Mouse (Mus musculus) forebrain, embryonic 13.5 days (tissue): Measurements from ENCODE around the gene Atp8a1. TPM values are rescaled to one million over a fixed set of nuclear protein-coding genes. Genes with fewer than 3 reads are reported as not detected.

Experiments used
- ATAC-seq: fragments of 200-750 bp; cut with Nextera tagmentation; 2 replicates; pipeline ENCODE4 v1.8.0; 2017
- H3K27ac ChIP-seq: fragments of 300-500 bp; sonication (generic); 2 replicates; pipeline ENCODE4 v1.5.1; 2015; ENCODE audit warnings: inconsistent platforms, mild to moderate bottlenecking, moderate library complexity
- H3K27me3 ChIP-seq: fragments of 300-500 bp; sonication (generic); 2 replicates; pipeline ENCODE4 v1.6.1; 2015; ENCODE audit warnings: mild to moderate bottlenecking, inconsistent platforms
- H3K36me3 ChIP-seq: fragments of 300-500 bp; sonication (generic); 2 replicates; pipeline ENCODE4 v1.6.1; 2015; ENCODE audit warnings: mild to moderate bottlenecking, inconsistent platforms; ENCODE audit not compliant: poor library complexity, severe bottlenecking
- H3K4me1 ChIP-seq: fragments of 300-500 bp; sonication (generic); 2 replicates; pipeline ENCODE4 v1.6.1; 2015; ENCODE audit warnings: inconsistent platforms
- H3K4me2 ChIP-seq: fragments of 300-500 bp; sonication (generic); 2 replicates; pipeline ENCODE4 v1.6.1; 2015; ENCODE audit warnings: inconsistent platforms, mild to moderate bottlenecking, moderate library complexity
- H3K4me3 ChIP-seq: fragments of 300-500 bp; sonication (generic); 2 replicates; pipeline ENCODE4 v1.5.1; 2015; ENCODE audit warnings: mild to moderate bottlenecking, inconsistent platforms
- H3K9ac ChIP-seq: fragments of 300-500 bp; sonication (generic); 2 replicates; pipeline ENCODE4 v1.6.1; 2015; ENCODE audit warnings: mild to moderate bottlenecking, inconsistent platforms
- H3K9me3 ChIP-seq: fragments of 300-500 bp; sonication (generic); replicated peaks from 2 replicates; pipeline ENCODE4 v1.6.1; 2016; ENCODE audit warnings: inconsistent platforms
- WGBS: fragments of 180-500 bp; shearing (Covaris S2); methylation state at CpG from one replicate; pipeline ENCODE4 v1.1.7; 2015; 5-methylcytosine and 5-hydroxymethylcytosine counted together
- polyA plus RNA-seq: library from polyadenylated mRNA; unstranded; fragments of >200 nt; fragmentation: Nextera tagmentation; extraction: Ambion mirVana; gene quantifications from 2 replicates; pipeline ENCODE4 v1.2.1, GENCODE M21; 2015

Gene Atp8a1
- polyA plus RNA-seq, 1 experiment from 2014 or later = 18.0 TPM

- Histone ChIP-seq H3K36me3 (no peaks in the 10 kb centered on the region), H3K9ac (peak overlapping the region; percentile 60; the same call in 1 of the 2 replicates), H3K27ac (no peak overlapping the region), H3K9me3 (no peaks in the 10 kb centered on the region), H3K4me1 (peaks cover 21% of the 10 kb centered on the region), H3K27me3 (peaks cover 76% of the 10 kb centered on the region), H3K4me3 (peak overlapping the region; percentile 50), H3K4me2 (peak overlapping the region; percentile 97)
- WGBS = under 1% methylated on average over 66 of the region's 66 CpGs
- ATAC-seq = peak; percentile 14; the same call in 1 of the 2 replicates
These were observed 240.1 kb downstream of the Atp8a1 start for GRCm38 (mm10) chr5:67606916-67607803.

DNA sequence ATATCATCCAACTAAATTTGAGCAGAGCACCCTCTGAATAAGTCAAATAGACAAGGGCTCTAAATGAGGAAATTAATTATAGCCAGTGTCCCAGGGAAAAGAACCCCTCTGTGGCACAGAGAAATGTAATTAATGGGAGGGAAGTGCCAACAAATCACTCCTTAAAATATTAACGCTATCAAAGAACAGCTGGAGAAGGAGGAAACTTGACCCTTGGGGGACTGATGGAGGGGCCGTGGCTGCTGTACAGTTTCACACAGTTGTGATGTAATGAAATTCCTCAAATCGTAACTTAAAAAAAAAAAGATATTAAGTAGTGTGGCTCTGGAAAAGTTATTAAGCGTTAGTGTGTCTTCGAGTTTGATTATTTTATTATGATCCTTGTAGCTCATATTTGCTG is 241.3 kb downstream of the Atp8a1 start:
- ATAC-seq = no peak

GRCm38 (mm10) chr5:67599935-67600334 is 247.3 kb downstream of the Atp8a1 start:
- H3K4me2 ChIP-seq = no peak overlapping the region
- ATAC-seq = no peak
- H3K9ac ChIP-seq = no peak overlapping the region
- WGBS = 92% methylated on average over 9 of the region's 9 CpGs
- no peak overlapping the region for H3K27ac ChIP-seq
- H3K9me3 ChIP-seq = no peaks in the 10 kb centered on the region
- H3K36me3 ChIP-seq = no peaks in the 10 kb centered on the region
- peaks cover 21% of the 10 kb centered on the region for H3K27me3 ChIP-seq
- no peak overlapping the region for H3K4me3 ChIP-seq
- H3K4me1 ChIP-seq = 0 out of 2 replicates have a peak, but pooled peaks cover 3% of the 10 kb centered on the region

More for the DNA sequence above, 241.3 kb downstream of the Atp8a1 start:
- Histone ChIP-seq H3K4me2 (no peak overlapping the region), H3K9ac (no peak overlapping the region), H3K4me1 (peaks cover 21% of the 10 kb centered on the region), H3K9me3 (no peaks in the 10 kb centered on the region), H3K27me3 (peaks cover 70% of the 10 kb centered on the region), H3K27ac (no peak overlapping the region), H3K36me3 (no peaks in the 10 kb centered on the region), H3K4me3 (no peak overlapping the region)
- WGBS = 41% methylated on average over 5 of the region's 5 CpGs

- Histone ChIP-seq H3K9ac (no peak overlapping the region), H3K4me2 (no peak overlapping the region), H3K4me3 (no peak overlapping the region), H3K9me3 (no peaks in the 10 kb centered on the region), H3K27ac (no peak overlapping the region), H3K36me3 (no peaks in the 10 kb centered on the region), H3K27me3 (no peaks in the 10 kb centered on the region), H3K4me1 (0 out of 2 replicates have a peak, but pooled peaks cover 3% of the 10 kb centered on the region)
- WGBS = 82% methylated on average over 7 of the region's 7 CpGs
- no peak for ATAC-seq
These were observed 251.6 kb downstream of the Atp8a1 start for GRCm38 (mm10) chr5:67595629-67596028.

DNA sequence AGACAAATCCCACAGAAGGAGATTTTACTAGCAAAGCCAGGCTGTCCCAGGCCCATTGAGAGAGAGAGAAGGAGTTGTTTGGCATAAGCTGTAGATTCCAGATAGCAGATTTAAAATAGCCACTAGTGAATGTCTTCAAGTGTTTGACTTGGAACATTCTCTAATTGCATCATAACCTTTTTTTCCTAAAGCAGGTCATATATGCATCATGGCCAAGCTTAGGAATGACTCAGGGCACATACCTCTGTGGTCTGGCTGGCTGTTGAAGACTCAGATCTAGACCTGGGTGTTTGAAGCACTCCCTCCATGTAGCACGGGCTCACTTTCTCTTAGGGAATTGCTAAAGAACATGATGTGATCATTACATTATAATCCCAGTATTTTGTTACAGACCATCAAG is 252.2 kb downstream of the Atp8a1 start:
- WGBS = 93% methylated on average over 1 of the region's 1 CpGs

GRCm38 (mm10) chr5:67579725-67580633 is 267.3 kb downstream of the Atp8a1 start:
- no peak overlapping the region for H3K4me3 ChIP-seq
- no peak for ATAC-seq
- no peak overlapping the region for H3K4me2 ChIP-seq
- 48% methylated on average over 6 of the region's 6 CpGs for WGBS
- H3K27ac ChIP-seq = no peak overlapping the region
- H3K36me3 ChIP-seq = no peaks in the 10 kb centered on the region
- no peaks in the 10 kb centered on the region for H3K9me3 ChIP-seq
- H3K27me3 ChIP-seq = no peaks in the 10 kb centered on the region
- H3K9ac ChIP-seq = no peak overlapping the region
- H3K4me1 ChIP-seq = no peaks in the 10 kb centered on the region

More for the DNA sequence above, 252.2 kb downstream of the Atp8a1 start:
- Histone ChIP-seq H3K27me3 (no peaks in the 10 kb centered on the region), H3K9me3 (no peaks in the 10 kb centered on the region), H3K4me2 (no peak overlapping the region), H3K4me1 (no peaks in the 10 kb centered on the region), H3K4me3 (no peak overlapping the region), H3K36me3 (no peaks in the 10 kb centered on the region), H3K9ac (no peak overlapping the region), H3K27ac (no peak overlapping the region)
- no peak for ATAC-seq

DNA sequence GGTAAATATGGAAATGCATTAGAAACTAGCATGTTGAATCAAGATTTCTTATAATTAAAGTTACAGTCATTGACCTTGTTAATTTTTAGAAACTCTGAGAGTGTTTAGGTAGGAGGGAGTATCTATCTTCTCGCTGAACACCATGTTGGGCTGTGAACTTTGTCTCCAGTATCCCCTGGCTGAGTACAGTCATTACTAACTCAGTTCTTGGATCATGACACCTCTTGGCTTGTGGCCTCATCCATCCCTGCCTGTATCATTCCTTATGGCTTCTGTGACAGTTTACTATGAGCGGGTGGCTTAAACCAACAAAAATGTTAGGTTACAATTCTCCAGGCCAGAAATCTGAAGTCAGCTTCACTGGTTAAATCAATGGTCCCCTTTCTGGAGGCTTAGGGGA is 271.5 kb downstream of the Atp8a1 start:
- no peak for ATAC-seq
- Histone ChIP-seq H3K4me2 (no peak overlapping the region), H3K9ac (no peak overlapping the region), H3K36me3 (no peaks in the 10 kb centered on the region), H3K9me3 (no peaks in the 10 kb centered on the region), H3K27ac (no peak overlapping the region), H3K4me1 (no peaks in the 10 kb centered on the region), H3K27me3 (no peaks in the 10 kb centered on the region), H3K4me3 (no peak overlapping the region)
- WGBS = 90% methylated on average over 2 of the region's 2 CpGs

- Histone ChIP-seq H3K27ac (no peak overlapping the region), H3K4me3 (no peak overlapping the region), H3K27me3 (no peaks in the 10 kb centered on the region), H3K9me3 (no peaks in the 10 kb centered on the region), H3K4me1 (no peaks in the 10 kb centered on the region), H3K9ac (no peak overlapping the region), H3K36me3 (no peaks in the 10 kb centered on the region), H3K4me2 (no peak overlapping the region)
- no peak for ATAC-seq
- WGBS = 91% methylated on average over 9 of the region's 9 CpGs
These were observed 273.2 kb downstream of the Atp8a1 start for GRCm38 (mm10) chr5:67574039-67574438.

- Histone ChIP-seq H3K27ac (no peak overlapping the region), H3K27me3 (no peaks in the 10 kb centered on the region), H3K9me3 (no peaks in the 10 kb centered on the region), H3K4me2 (no peak overlapping the region), H3K4me1 (no peaks in the 10 kb centered on the region), H3K9ac (no peak overlapping the region), H3K4me3 (no peak overlapping the region), H3K36me3 (no peaks in the 10 kb centered on the region)
- ATAC-seq = no peak
- WGBS = 76% methylated on average over 6 of the region's 6 CpGs
These were observed 274.6 kb downstream of the Atp8a1 start for GRCm38 (mm10) chr5:67572552-67573155.
